Mouse (Mus musculus): ENCODE measurements at regions not wholly inside any gene's neighbourhood (a gene's known extent, or its start where the extent isn't known, plus 50 kb on each side); places are given as distances from the start of the nearest gene placed in this dataset.

DNA sequence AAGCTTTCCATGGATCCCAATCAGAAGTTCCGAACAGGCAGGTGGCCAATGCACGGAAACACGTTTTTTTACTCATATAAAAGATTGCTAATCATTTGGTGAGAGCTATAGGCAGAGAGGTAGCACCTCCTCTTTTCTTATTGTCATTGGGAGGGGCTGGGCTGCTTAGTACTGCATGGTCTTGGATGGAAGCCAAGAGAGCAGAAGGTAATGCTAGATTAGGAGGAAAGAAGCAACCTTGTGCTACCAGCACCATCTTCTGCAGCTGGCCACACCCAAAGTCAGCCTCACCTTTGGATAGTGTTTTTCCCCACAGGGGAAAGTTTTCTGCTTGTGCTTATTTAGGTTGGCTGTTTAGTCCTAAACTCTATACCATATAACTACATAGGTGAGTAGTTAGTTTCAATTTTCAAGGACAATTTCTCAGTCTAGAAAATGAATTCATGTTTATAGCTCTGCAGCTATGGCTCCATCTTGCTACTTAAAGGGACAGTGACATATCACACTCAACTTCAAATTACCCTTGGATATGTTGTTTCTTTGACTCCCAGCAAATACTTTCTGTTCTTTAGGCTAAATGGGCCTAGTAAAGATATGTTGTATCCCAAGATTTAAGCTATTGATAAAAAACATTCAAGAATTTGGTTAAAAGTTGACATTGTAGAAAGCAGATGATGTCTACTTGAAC is 66.6 kb upstream of the Lcorl start:
- no peak for DNase-seq
